ENCODE assay signal across 16 mouse cellular contexts in genomic region chr1:162162249-162162648, GRCm38 (mm10).
DNase-seq lines count a peak whose midpoint lies in the region; ATAC-seq and TF ChIP-seq lines count a peak whose summit lies in the region.
"Had no signal": no experiment of that assay in that cellular context is flagged by ENCODE, and none has a peak within 500 bp of the region (broad histone marks: within the 10 kb centered on the region; RNA-seq: fewer than 3 reads in every experiment).

No protein-coding gene starts in this region.

- 0 out of 2 replicates have a peak, but pooled peaks have one; percentile 27 for ATAC-seq in lung, embryonic 15.5 days (ENCODE audit: borderline replicate concordance, extremely low read depth, low FRiP score, low TSS enrichment)
- ATAC-seq in lung, postnatal 0 days: no peak
- no peak for ATAC-seq in embryonic facial prominence, embryonic 13.5 days (ENCODE audit: insufficient number of reproducible peaks, insufficient read depth, low FRiP score, low TSS enrichment, low read depth)
- no peak for ATAC-seq in limb, embryonic 15.5 days (ENCODE audit: insufficient number of reproducible peaks, low FRiP score, low TSS enrichment, low read depth)
- ATAC-seq: intestine, embryonic 16.5 days had no signal

- TF ChIP-seq CTCF in gastrocnemius, adult 2 months (IDR thresholded peaks at IDR 0.05): no peak
- no peak for TF ChIP-seq CTCF in lung, postnatal 0 days (IDR thresholded peaks at IDR 0.05)

- WGBS in lung, embryonic 15.5 days: 55% methylated on average over 5 of the region's 5 CpGs
- 41% methylated on average over 5 of the region's 5 CpGs for WGBS in lung, postnatal 0 days
- WGBS in embryonic facial prominence, embryonic 13.5 days: 52% methylated on average over 5 of the region's 5 CpGs
- 40% methylated on average over 5 of the region's 5 CpGs for WGBS in limb, embryonic 15.5 days

- no peak for DNase-seq in gastrocnemius, adult 2 months
- no peak for DNase-seq in gastrocnemius, postnatal 36 days
- DNase-seq in lung, postnatal 0 days (ENCODE audit: low spot score): no peak
- DNase-seq in cerebellum, postnatal 25 days: no peak
- no peak for DNase-seq in cerebellum, postnatal 36 days
- DNase-seq: cerebellum, adult 8-10 months; liver, embryonic 13.5 days; thymus, postnatal 25 days had no signal

- no peak overlapping the region for H3K4me3 ChIP-seq in gastrocnemius, adult 2 months
- no peak overlapping the region for H3K4me3 ChIP-seq in lung, embryonic 15.5 days
- no peak overlapping the region for H3K4me3 ChIP-seq in lung, postnatal 0 days (ENCODE audit: low read depth, low read length)
- no peak overlapping the region for H3K4me3 ChIP-seq in embryonic facial prominence, embryonic 13.5 days
- H3K4me3 ChIP-seq in limb, embryonic 15.5 days: no peak overlapping the region
- H3K4me3 ChIP-seq: forebrain, embryonic 12.5 days; hindbrain, embryonic 12.5 days; left cerebral cortex, adult 2 months; liver, embryonic 13.5 days had no signal

- H3K9ac ChIP-seq in lung, embryonic 15.5 days: no peak overlapping the region
- H3K9ac ChIP-seq in lung, postnatal 0 days (replicated peaks; ENCODE audit: low read depth): no peak overlapping the region
- no peak overlapping the region for H3K9ac ChIP-seq in embryonic facial prominence, embryonic 13.5 days
- no peak overlapping the region for H3K9ac ChIP-seq in limb, embryonic 15.5 days
- H3K9ac ChIP-seq: forebrain, embryonic 12.5 days; hindbrain, embryonic 12.5 days; liver, embryonic 13.5 days had no signal

- 0 out of 2 replicates have a peak, but pooled peaks cover 14% of the 10 kb centered on the region for H3K4me1 ChIP-seq in lung, embryonic 15.5 days
- no peaks in the 10 kb centered on the region for H3K4me1 ChIP-seq in lung, postnatal 0 days (ENCODE audit: insufficient read depth, low read depth, low read length)
- peaks cover 51% of the 10 kb centered on the region for H3K4me1 ChIP-seq in embryonic facial prominence, embryonic 13.5 days
- H3K4me1 ChIP-seq in limb, embryonic 15.5 days: peaks cover 20% of the 10 kb centered on the region; the same call in 1 of the 2 replicates
- H3K4me1 ChIP-seq: hindbrain, embryonic 12.5 days had no signal

- no peaks in the 10 kb centered on the region for H3K9me3 ChIP-seq in lung, embryonic 15.5 days
- H3K9me3 ChIP-seq in lung, postnatal 0 days (ENCODE audit: low read length): no peaks in the 10 kb centered on the region
- H3K9me3 ChIP-seq in embryonic facial prominence, embryonic 13.5 days: no peaks in the 10 kb centered on the region
- no peaks in the 10 kb centered on the region for H3K9me3 ChIP-seq in limb, embryonic 15.5 days
- H3K9me3 ChIP-seq: forebrain, embryonic 12.5 days; hindbrain, embryonic 12.5 days; liver, embryonic 13.5 days had no signal

- intact Hi-C loops in gastrocnemius, adult 2 months (cut with DNase I): no loop called here
- intact Hi-C loops in gastrocnemius, postnatal 36 days (cut with DNase I): no loop called here

- H3K27me3 ChIP-seq in lung, embryonic 15.5 days: no peaks in the 10 kb centered on the region
- H3K27me3 ChIP-seq in lung, postnatal 0 days (replicated peaks; ENCODE audit: insufficient read depth, low read length): no peaks in the 10 kb centered on the region
- no peaks in the 10 kb centered on the region for H3K27me3 ChIP-seq in embryonic facial prominence, embryonic 13.5 days
- H3K27me3 ChIP-seq in limb, embryonic 15.5 days: no peaks in the 10 kb centered on the region
- H3K27me3 ChIP-seq: forebrain, embryonic 12.5 days; hindbrain, embryonic 12.5 days; liver, embryonic 13.5 days had no signal

- no peaks in the 10 kb centered on the region for H3K36me3 ChIP-seq in lung, embryonic 15.5 days
- H3K36me3 ChIP-seq in lung, postnatal 0 days (ENCODE audit: insufficient read depth, low read length): no peaks in the 10 kb centered on the region
- H3K36me3 ChIP-seq in embryonic facial prominence, embryonic 13.5 days: no peaks in the 10 kb centered on the region
- H3K36me3 ChIP-seq in limb, embryonic 15.5 days: no peaks in the 10 kb centered on the region
- H3K36me3 ChIP-seq: forebrain, embryonic 12.5 days; hindbrain, embryonic 12.5 days; liver, embryonic 13.5 days had no signal

- no peak overlapping the region for H3K4me2 ChIP-seq in lung, embryonic 15.5 days
- H3K4me2 ChIP-seq in lung, postnatal 0 days (replicated peaks; ENCODE audit: low read depth, low read length): no peak overlapping the region
- no peak overlapping the region for H3K4me2 ChIP-seq in embryonic facial prominence, embryonic 13.5 days
- no peak overlapping the region for H3K4me2 ChIP-seq in limb, embryonic 15.5 days
- H3K4me2 ChIP-seq: forebrain, embryonic 12.5 days; heart, embryonic 11.5 days; hindbrain, embryonic 12.5 days; liver, embryonic 13.5 days had no signal

- H3K27ac ChIP-seq in gastrocnemius, adult 2 months: 0 out of 2 replicates have a peak overlapping the region, but pooled peaks have one; percentile 38
- no peak overlapping the region for H3K27ac ChIP-seq in lung, embryonic 15.5 days
- no peak overlapping the region for H3K27ac ChIP-seq in lung, postnatal 0 days (ENCODE audit: low read length)
- H3K27ac ChIP-seq in embryonic facial prominence, embryonic 13.5 days: peak overlapping the region; percentile 72
- peak overlapping the region; percentile 64 for H3K27ac ChIP-seq in limb, embryonic 15.5 days
- H3K27ac ChIP-seq: forebrain, embryonic 12.5 days; hindbrain, embryonic 12.5 days; left cerebral cortex, adult 2 months; liver, embryonic 13.5 days had no signal

- no peak for TF ChIP-seq EP300 in lung, postnatal 0 days (IDR thresholded peaks at IDR 0.05)

Comparison
In these comparisons a context has a peak if more than half of its experiments do, and no peak if none do; other contexts are left out.
1. H3K27ac ChIP-seq: peak in gastrocnemius, adult 2 months (single experiment), embryonic facial prominence, embryonic 13.5 days (single experiment) and limb, embryonic 15.5 days (single experiment); none in lung, embryonic 15.5 days (single experiment) and lung, postnatal 0 days (single experiment).